Mouse (Mus musculus): ENCODE results near the gene Lefty1. TPM values are rescaled to one million over a fixed set of nuclear protein-coding genes. Genes with fewer than 3 reads are reported as not detected.

Gene Lefty1
- polyA plus RNA-seq, 1 experiment from 2014 or later, result 0.14 TPM

DNA sequence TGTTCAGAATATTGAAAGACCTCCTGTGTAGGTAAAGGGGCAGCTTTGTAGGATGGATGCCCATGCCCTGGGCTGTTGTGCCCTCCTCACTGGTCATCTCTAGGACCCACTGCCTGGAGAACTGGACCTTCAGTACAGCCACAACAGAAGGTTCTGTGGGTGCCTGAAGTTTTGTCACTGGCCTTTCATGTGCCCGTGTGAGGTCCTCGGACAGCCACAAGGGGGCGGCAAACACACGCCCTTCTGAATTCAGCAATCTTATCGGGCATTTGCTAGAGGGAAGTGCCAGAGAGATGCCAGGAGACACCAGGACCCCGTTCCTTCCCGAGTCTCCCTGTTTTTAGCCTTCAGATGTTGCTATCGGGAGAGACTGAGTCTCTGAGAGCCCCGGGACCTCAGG is 52.9 kb downstream of the Lefty1 start:
- no peak overlapping the region for H3K27ac ChIP-seq
- no peaks in the 10 kb centered on the region for H3K36me3 ChIP-seq (ENCODE audit: inconsistent target)
- WGBS (ENCODE audit: missing documents), result 2% methylated on average over 9 of the region's 9 CpGs
- no peaks in the 10 kb centered on the region for H3K79me2 ChIP-seq (ENCODE audit: inconsistent target)
- no peak overlapping the region for H3K4me3 ChIP-seq (ENCODE audit: inconsistent target)

Other genes with a start within 250 kb of the Lefty1 start
- 0.09 to 0.10 TPM in 2 of 3 replicates, not detected in the other for gene Mixl1, start 238.0 kb upstream of the Lefty1 start, polyA plus RNA-seq (2018)
- 37.0 to 52.8 TPM (median 46.2 TPM) in 3 replicates for gene Acbd3, start 209.0 kb upstream of the Lefty1 start, polyA plus RNA-seq (2018)
- gene H3f3a, start 121.1 kb upstream of the Lefty1 start, polyA plus RNA-seq (2018), result 677 to 1,075 TPM (median 721 TPM) in 3 replicates
- 14.4 to 20.0 TPM (median 18.7 TPM) in 3 replicates for gene Sde2, start 83.9 kb upstream of the Lefty1 start, polyA plus RNA-seq (2018)
- gene Lefty2, start 41.9 kb upstream of the Lefty1 start, polyA plus RNA-seq (2018), result not detected in 3 replicates
- gene Pycr2, start 30.7 kb upstream of the Lefty1 start, polyA plus RNA-seq (2018), result 6.7 to 27.5 TPM (median 13.8 TPM) in 3 replicates
- 15.0 to 21.6 TPM (median 19.5 TPM) in 3 replicates for gene Tmem63a, start 7.3 kb downstream of the Lefty1 start, polyA plus RNA-seq (2018)
- gene Ephx1, start 85.9 kb downstream of the Lefty1 start, polyA plus RNA-seq (2018), result 12.5 to 64.5 TPM (median 39.5 TPM) in 3 replicates
- not detected in 3 replicates for gene 9130409I23Rik, start 116.2 kb downstream of the Lefty1 start, polyA plus RNA-seq (2018)
- 7.3 to 14.3 TPM (median 11.7 TPM) in 3 replicates for gene Nvl, start 209.2 kb downstream of the Lefty1 start, polyA plus RNA-seq (2018)
- gene Cnih4, start 209.7 kb downstream of the Lefty1 start, polyA plus RNA-seq (2018), result 28.7 to 86.8 TPM (median 46.5 TPM) in 3 replicates